Mouse (Mus musculus) bone marrow, adult 2 months (tissue): Measurements from ENCODE around the gene Ccnb1ip1.

Experiments
- CTCF ChIP-seq: fragments of 200-500 bp; IDR thresholded peaks from 2 replicates; pipeline ENCODE4 v1.5.1; 2011; ENCODE audit warnings: low read length, control low read depth; ENCODE audit not compliant: control insufficient read depth, insufficient read depth
- POLR2A ChIP-seq: fragments of 200-500 bp; IDR thresholded peaks from 2 replicates; pipeline ENCODE4 v1.6.1; 2011; ENCODE audit warnings: low read depth, mild to moderate bottlenecking, control low read depth, low read length, borderline replicate concordance; ENCODE audit not compliant: control insufficient read depth

DNA sequence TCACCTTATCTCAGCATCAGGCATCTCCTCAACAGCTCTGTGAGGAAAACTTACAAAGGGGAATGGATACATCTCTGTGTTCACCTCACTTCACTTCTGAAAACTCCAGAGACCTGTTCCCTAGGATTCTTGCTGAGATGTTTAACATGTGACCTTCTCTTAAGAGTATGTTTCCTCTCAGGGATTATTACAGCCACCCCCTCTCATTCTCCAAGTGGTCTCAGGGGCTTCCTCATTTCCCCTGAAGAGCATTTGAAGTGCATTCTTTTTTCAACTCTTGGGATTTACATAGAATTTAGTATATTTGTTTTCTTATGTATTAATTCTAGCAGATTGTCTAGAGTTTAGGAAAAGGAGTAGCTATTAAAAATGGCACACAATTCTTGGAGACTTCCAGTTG lies 62.5 kb downstream of the Ccnb1ip1 start, which contains the start of gene Olfr749:
- TF ChIP-seq CTCF, result no peak
- TF ChIP-seq POLR2A, result no peak
